Mouse (Mus musculus) heart, embryonic 14.5 days (tissue): Measurements from ENCODE around the gene Rpl7a. TPM values are rescaled to one million over a fixed set of nuclear protein-coding genes. Genes with fewer than 3 reads are reported as not detected.
A peak's percentile ranks its signal among the peaks of the same experiment; 100 is the strongest.

Experiments
- ATAC-seq: fragments of 200-750 bp; cut with Nextera tagmentation; 2 replicates; pipeline ENCODE4 v1.8.0; 2017; ENCODE audit warnings: low read depth, moderate TSS enrichment; ENCODE audit not compliant: insufficient number of reproducible peaks, insufficient read depth, low FRiP score
- H3K27ac ChIP-seq, 2 experiments: fragments of 200-500 bp in 1 of 2; fragments of 300-500 bp in 1 of 2; sonication (generic) in 1 of 2; replicated peaks in 1 of 2; 2 replicates each; pipeline ENCODE4 v1.5.1; 2012 to 2014; ENCODE audit warnings: low read depth in 2 of 2, low read length in 2 of 2, control low read depth in 1 of 2, mild to moderate bottlenecking in 1 of 2, mixed read lengths in 1 of 2; ENCODE audit not compliant: control insufficient read depth in 1 of 2, insufficient read depth in 1 of 2
- H3K27me3 ChIP-seq: fragments of 300-500 bp; sonication (generic); 2 replicates; pipeline ENCODE4 v1.6.1; 2014; ENCODE audit warnings: mild to moderate bottlenecking, low read length, control low read depth; ENCODE audit not compliant: control insufficient read depth, insufficient read depth
- H3K36me3 ChIP-seq: fragments of 300-500 bp; sonication (generic); 2 replicates; pipeline ENCODE4 v1.6.1; 2014; ENCODE audit warnings: mild to moderate bottlenecking, control low read depth, low read length, mixed read lengths; ENCODE audit not compliant: control insufficient read depth, insufficient read depth
- H3K4me1 ChIP-seq, 2 experiments: fragments of 200-500 bp in 1 of 2; fragments of 300-500 bp in 1 of 2; sonication (generic) in 1 of 2; 2 replicates each; pipeline ENCODE4 v1.6.1; 2012 to 2014; ENCODE audit warnings: low read length in 2 of 2, control low read depth in 1 of 2, mixed read lengths in 1 of 2; ENCODE audit not compliant: control insufficient read depth in 2 of 2, insufficient read depth in 2 of 2
- H3K4me2 ChIP-seq: fragments of 300-500 bp; sonication (generic); 2 replicates; pipeline ENCODE4 v1.6.1; 2014; ENCODE audit warnings: mild to moderate bottlenecking, low read length
- H3K4me3 ChIP-seq, 2 experiments: fragments of 200-500 bp in 1 of 2; fragments of 300-500 bp in 1 of 2; sonication (generic) in 1 of 2; 2 replicates each; pipeline ENCODE4 v1.5.1; 2012 to 2014; ENCODE audit warnings: low read length in 2 of 2, mild to moderate bottlenecking in 2 of 2, control low read depth in 1 of 2, low read depth in 1 of 2, moderate library complexity in 1 of 2; ENCODE audit not compliant: control insufficient read depth in 1 of 2, insufficient read depth in 1 of 2
- H3K9ac ChIP-seq: fragments of 300-500 bp; sonication (generic); 2 replicates; pipeline ENCODE4 v1.6.1; 2014; ENCODE audit warnings: mild to moderate bottlenecking, low read length
- H3K9me3 ChIP-seq: fragments of 300-500 bp; sonication (generic); 2 replicates; pipeline ENCODE4 v1.6.1; 2016; ENCODE audit warnings: low read length, control low read depth; ENCODE audit not compliant: control insufficient read depth
- WGBS: fragments of 180-500 bp; shearing (Covaris S2); extraction: QIAGEN DNeasy Blood & Tissue Kit; methylation state at CpG from one replicate; pipeline ENCODE4 v1.1.7; 2014; 5-methylcytosine and 5-hydroxymethylcytosine counted together
- polyA plus RNA-seq: library from polyadenylated mRNA; unstranded; fragments of >200 nt; fragmentation: Nextera tagmentation; extraction: Ambion mirVana; gene quantifications from 2 replicates; pipeline ENCODE4 v1.2.1, GENCODE M21; 2014

The Rpl7a gene
- polyA plus RNA-seq, 1 experiment from 2014 or later: 428 TPM

DNA sequence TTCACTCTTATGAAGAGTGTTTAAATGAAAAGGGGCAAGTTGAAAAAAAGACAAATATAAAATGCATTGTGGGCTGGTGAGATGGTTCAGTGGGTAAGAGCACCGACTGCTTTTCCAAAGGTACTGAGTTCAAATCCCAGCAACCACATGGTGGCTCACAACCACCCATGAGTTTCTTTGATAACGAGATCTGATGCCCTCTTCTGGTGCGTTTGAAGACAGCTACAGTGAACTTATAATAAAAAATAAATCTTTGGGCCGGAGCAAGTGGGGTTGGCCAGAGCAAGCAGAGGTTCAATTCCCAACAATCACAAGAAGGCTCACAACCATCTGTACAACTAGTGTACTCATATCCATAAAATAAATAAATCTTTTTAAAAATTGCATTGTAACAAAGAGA, 14.7 kb upstream of the Rpl7a start:
- ATAC-seq: no peak
- H3K27me3 ChIP-seq: no peaks in the 10 kb centered on the region
- no peak overlapping the region for H3K9ac ChIP-seq
- H3K27ac ChIP-seq: no peak overlapping the region
- H3K4me3 ChIP-seq: no peak overlapping the region
- no peaks in the 10 kb centered on the region for H3K4me1 ChIP-seq
- H3K36me3 ChIP-seq: peaks cover 85% of the 10 kb centered on the region
- no peaks in the 10 kb centered on the region for H3K9me3 ChIP-seq
- WGBS: 88% methylated on average over 4 of the region's 4 CpGs
- no peak overlapping the region for H3K4me2 ChIP-seq

DNA sequence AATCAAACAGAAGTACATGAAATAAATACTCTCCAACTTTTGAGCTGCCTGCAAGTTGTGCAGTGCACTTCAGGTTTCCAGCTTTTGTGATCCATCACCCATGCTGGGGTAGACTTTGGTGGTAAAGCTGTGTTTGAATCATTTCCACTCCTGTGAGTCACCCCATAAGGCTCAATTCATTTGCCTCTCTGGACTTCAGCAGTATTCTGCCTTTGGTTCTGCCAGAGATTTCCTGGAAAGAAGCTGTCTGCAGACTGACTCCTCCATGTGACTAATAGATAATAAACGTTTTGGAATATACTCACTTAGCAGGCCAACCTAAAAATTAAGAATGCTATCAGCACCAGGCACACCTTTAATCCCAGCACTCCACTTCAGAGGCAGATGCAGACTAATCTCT, 9.8 kb upstream of the Rpl7a start:
- Histone ChIP-seq H3K4me2 (no peak overlapping the region), H3K9me3 (no peaks in the 10 kb centered on the region), H3K9ac (no peak overlapping the region), H3K27me3 (no peaks in the 10 kb centered on the region), H3K27ac (no peak overlapping the region), H3K4me3 (no peak overlapping the region), H3K4me1 (peaks cover 6 to 19% of the 10 kb centered on the region in 2 experiments), H3K36me3 (peaks cover 58% of the 10 kb centered on the region)
- 67% methylated on average over 1 of the region's 1 CpGs for WGBS
- ATAC-seq: no peak

DNA sequence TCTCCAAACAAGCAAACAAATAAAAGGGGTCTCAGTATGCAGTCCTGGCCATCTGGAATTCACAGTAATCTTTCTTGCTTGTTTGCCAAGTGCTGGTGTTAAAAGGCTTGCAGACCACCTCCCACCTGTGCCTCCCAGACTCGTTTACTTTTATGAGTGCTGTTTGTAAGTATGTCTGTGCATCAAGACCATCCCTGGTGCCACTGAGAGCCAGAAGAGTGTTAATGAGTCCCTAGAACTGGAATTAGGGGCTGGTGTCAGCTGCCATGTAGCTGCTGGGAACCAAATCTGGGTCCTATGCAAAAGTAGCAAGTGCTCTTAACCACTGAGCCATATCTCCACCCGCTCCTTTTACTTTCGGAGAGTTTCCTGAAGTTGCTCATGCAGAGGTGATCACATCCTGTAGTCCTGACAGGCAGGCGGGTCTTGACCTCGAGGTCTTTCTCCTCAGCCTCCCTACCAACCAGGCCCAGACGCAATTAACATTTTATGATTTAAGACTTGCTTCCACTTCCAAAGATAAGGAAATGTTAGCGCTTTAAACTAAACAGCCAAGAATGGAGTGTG, 8.6 kb upstream of the Rpl7a start:
- H3K4me2 ChIP-seq: peak overlapping the region; percentile 86
- peaks cover 58% of the 10 kb centered on the region for H3K36me3 ChIP-seq
- no peaks in the 10 kb centered on the region for H3K9me3 ChIP-seq
- H3K27ac ChIP-seq: peak overlapping the region in 1 of 2 experiments; percentile 88; a peak in 2 of 4 replicates
- H3K27me3 ChIP-seq: no peaks in the 10 kb centered on the region
- peak overlapping the region; percentile 67 to 90 for H3K4me3 ChIP-seq
- 8% methylated on average over 7 of the region's 7 CpGs for WGBS
- H3K4me1 ChIP-seq: peaks cover 6 to 19% of the 10 kb centered on the region in 2 experiments
- peak overlapping the region; percentile 90 for H3K9ac ChIP-seq
- ATAC-seq: no peak

DNA sequence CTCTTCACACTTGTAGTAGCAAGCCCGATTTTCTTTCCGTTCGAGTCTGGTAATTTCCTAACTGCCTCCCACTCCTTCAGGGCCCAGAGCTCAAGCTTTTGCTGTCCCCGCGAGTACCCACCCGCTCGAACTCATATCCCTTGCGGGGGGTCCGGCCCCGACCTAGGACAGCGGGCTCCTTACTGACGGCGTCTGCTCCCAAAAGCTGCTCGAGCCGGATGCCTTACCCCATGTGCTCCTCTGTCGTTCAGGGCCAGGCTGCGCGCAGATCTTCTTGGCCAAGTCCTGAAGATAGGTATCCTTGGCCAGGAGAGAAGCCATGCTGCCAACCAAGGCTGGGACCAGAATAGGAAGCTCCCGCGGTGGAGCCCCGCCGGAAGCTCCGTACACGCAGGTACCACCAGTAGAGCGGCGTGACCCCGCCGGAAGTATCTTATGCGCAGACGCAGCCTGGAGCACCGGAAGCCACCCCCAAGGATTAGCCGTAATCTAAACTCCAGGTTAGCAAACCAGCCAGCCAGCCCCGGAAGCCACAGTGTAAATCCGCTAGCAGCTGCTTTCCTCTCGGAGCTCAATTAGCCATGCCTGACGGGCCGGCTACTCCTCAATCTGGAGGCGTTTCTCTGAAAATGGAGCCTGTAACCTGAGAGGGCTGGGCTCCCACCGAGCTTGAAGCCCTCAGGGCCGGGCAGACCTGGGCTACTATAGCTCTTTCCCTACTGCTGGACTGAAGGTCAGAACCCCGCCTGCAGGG, 7.9 kb upstream of the Rpl7a start, which contains the start of gene Surf6:
Gene Surf6, minus strand, starts transcription at position 413 of the 754 bp plus-strand sequence.
- Histone ChIP-seq H3K27me3 (no peaks in the 10 kb centered on the region), H3K9me3 (no peaks in the 10 kb centered on the region), H3K9ac (peak within 1 kb of the TSS; percentile 90), H3K36me3 (peaks cover 58% of the 10 kb centered on the region), H3K4me2 (peak within 1 kb of the TSS; percentile 86), H3K4me1 (peaks cover 6 to 19% of the 10 kb centered on the region in 2 experiments), H3K27ac (peak within 1 kb of the TSS; percentile 77 to 88), H3K4me3 (peak within 1 kb of the TSS; percentile 67 to 90)
- under 1% methylated on average over 41 of the region's 41 CpGs for WGBS
- ATAC-seq: peak; percentile 86

DNA sequence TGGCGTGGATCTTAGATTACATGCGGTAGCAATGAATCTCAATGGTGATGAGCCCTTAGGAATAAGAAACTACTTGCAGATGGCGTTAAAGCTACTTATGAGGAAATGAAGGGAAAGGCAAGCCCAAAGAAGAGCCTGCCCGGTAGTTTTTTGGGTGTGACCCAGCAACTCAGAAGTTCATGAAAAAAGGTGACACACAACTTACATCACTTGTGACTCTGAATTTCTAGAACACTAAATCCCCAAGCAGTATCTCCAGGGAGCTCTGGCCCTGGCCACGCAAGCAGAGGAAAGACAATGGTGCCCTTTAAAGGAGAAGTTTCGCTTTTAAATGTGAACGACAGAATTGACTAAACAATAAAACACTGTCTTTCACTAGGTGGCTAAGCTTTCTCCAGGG, 7.3 kb upstream of the Rpl7a start:
- Histone ChIP-seq H3K27me3 (no peaks in the 10 kb centered on the region), H3K4me2 (peak overlapping the region; percentile 86), H3K27ac (peak overlapping the region; percentile 77 to 88), H3K9ac (peak overlapping the region; percentile 90), H3K9me3 (no peaks in the 10 kb centered on the region), H3K4me3 (peak overlapping the region; percentile 67 to 90), H3K36me3 (peaks cover 58% of the 10 kb centered on the region), H3K4me1 (peaks cover 6 to 19% of the 10 kb centered on the region in 2 experiments)
- WGBS: 12% methylated on average over 7 of the region's 7 CpGs
- ATAC-seq: no peak

DNA sequence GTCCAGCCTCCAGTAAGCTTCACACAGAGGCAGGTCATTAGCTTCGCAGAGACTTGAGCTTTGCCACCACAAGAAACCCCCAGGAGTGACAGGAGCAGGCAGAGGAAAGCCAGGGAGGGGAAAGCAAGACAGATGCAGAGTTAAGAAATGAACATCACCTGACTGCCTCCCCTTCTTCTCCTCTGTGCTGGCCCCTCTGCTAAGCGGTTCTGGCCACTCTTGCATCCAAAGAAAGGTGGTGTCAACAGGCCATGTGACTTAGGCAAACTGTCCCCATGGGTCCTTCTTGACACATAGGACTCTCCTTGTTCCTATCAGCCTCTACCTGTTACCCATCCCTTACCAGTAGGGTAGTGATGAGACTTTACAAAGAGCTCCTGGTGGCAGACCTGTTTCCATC, 4.6 kb upstream of the Rpl7a start:
- no peak for ATAC-seq
- Histone ChIP-seq H3K36me3 (peaks cover 43% of the 10 kb centered on the region), H3K9ac (no peak overlapping the region), H3K9me3 (no peaks in the 10 kb centered on the region), H3K4me2 (no peak overlapping the region), H3K27ac (no peak overlapping the region), H3K27me3 (no peaks in the 10 kb centered on the region), H3K4me3 (no peak overlapping the region), H3K4me1 (peaks cover 6 to 35% of the 10 kb centered on the region in 2 experiments)
- 75% methylated on average over 2 of the region's 2 CpGs for WGBS

DNA sequence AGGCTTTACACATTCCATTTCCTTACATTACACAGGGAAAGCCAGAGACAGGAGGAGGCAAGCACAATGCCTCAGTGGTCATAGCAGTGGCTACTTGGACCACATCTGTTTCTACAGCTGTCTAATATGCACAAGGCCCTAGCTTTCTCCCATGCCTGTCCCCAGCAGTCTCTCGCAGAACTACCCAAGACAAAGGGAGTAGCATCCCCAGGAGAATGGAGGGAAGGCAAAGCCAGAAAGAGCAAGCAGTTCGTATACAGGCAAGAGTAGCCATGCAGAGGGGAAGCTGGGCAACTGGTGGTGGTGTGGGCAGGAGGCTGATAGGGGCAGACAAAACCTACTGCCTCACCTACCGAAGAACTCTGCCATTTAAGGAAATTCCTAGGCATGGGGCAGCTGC, 4.1 kb upstream of the Rpl7a start:
- H3K9me3 ChIP-seq: no peaks in the 10 kb centered on the region
- no peak overlapping the region for H3K4me2 ChIP-seq
- H3K4me1 ChIP-seq: peaks cover 6 to 34% of the 10 kb centered on the region in 2 experiments
- no peak overlapping the region for H3K9ac ChIP-seq
- H3K4me3 ChIP-seq: no peak overlapping the region
- H3K27me3 ChIP-seq: no peaks in the 10 kb centered on the region
- no peak for ATAC-seq
- H3K36me3 ChIP-seq: peaks cover 47% of the 10 kb centered on the region
- WGBS: 93% methylated on average over 3 of the region's 3 CpGs
- H3K27ac ChIP-seq: no peak overlapping the region
